Mouse (Mus musculus): ENCODE results near the gene Cd276.

The Cd276 gene

GRCm38 (mm10) chr9:58550928-58551327 is 4.3 kb downstream of the Cd276 start:
- no peak for DNase-seq (ENCODE audit: low spot score in 2 of 2)

- no peak for DNase-seq (ENCODE audit: low spot score in 2 of 2)
Observed at GRCm38 (mm10) chr9:58549694-58550093, 5.5 kb downstream of the Cd276 start.

- DNase-seq (ENCODE audit: low spot score in 2 of 2) = no peak
Observed at GRCm38 (mm10) chr9:58548897-58549296, 6.3 kb downstream of the Cd276 start.

GRCm38 (mm10) chr9:58546630-58547360 is 8.4 kb downstream of the Cd276 start:
- no peak for DNase-seq (ENCODE audit: low spot score in 2 of 2)

GRCm38 (mm10) chr9:58545428-58545827 is 9.8 kb downstream of the Cd276 start:
- no peak for DNase-seq (ENCODE audit: low spot score in 2 of 2)

- DNase-seq (ENCODE audit: low spot score in 2 of 2) = no peak
Observed at GRCm38 (mm10) chr9:58544879-58545324, 10.3 kb downstream of the Cd276 start.

- DNase-seq (ENCODE audit: low spot score in 2 of 2) = peak in 1 of 2 experiments; percentile 65
Observed at GRCm38 (mm10) chr9:58541895-58542338, 13.3 kb downstream of the Cd276 start.

- peak in 1 of 2 experiments; percentile 70 for DNase-seq (ENCODE audit: low spot score in 2 of 2)
Observed at GRCm38 (mm10) chr9:58539886-58540285, 15.4 kb downstream of the Cd276 start.

GRCm38 (mm10) chr9:58537774-58538173 is 17.5 kb downstream of the Cd276 start:
- DNase-seq (ENCODE audit: low spot score in 2 of 2) = peak in 1 of 2 experiments; percentile 45

GRCm38 (mm10) chr9:58535447-58536134 is 19.6 kb downstream of the Cd276 start:
- peak in 1 of 2 experiments; percentile 51 for DNase-seq (ENCODE audit: low spot score in 2 of 2)

GRCm38 (mm10) chr9:58534766-58535165 is 20.5 kb downstream of the Cd276 start:
- peak in 1 of 2 experiments; percentile 63 for DNase-seq (ENCODE audit: low spot score in 2 of 2)

GRCm38 (mm10) chr9:58533322-58533721 is 21.9 kb downstream of the Cd276 start:
- DNase-seq (ENCODE audit: low spot score in 2 of 2) = no peak

- no peak for DNase-seq (ENCODE audit: low spot score in 2 of 2)
Observed at GRCm38 (mm10) chr9:58532236-58532635, 23.0 kb downstream of the Cd276 start.

- DNase-seq (ENCODE audit: low spot score in 2 of 2) = no peak
Observed at GRCm38 (mm10) chr9:58530407-58530806, 24.8 kb downstream of the Cd276 start.

GRCm38 (mm10) chr9:58527841-58528240 is 27.4 kb downstream of the Cd276 start:
- DNase-seq (ENCODE audit: low spot score in 2 of 2) = no peak

GRCm38 (mm10) chr9:58525108-58525507 is 30.1 kb downstream of the Cd276 start:
- DNase-seq (ENCODE audit: low spot score in 2 of 2) = no peak

- DNase-seq (ENCODE audit: low spot score in 2 of 2) = no peak
Observed at GRCm38 (mm10) chr9:58521883-58522423, 33.3 kb downstream of the Cd276 start.

- DNase-seq (ENCODE audit: low spot score in 2 of 2) = no peak
Observed at GRCm38 (mm10) chr9:58520816-58521581, 34.2 kb downstream of the Cd276 start.

- no peak for DNase-seq (ENCODE audit: low spot score in 2 of 2)
Observed at GRCm38 (mm10) chr9:58519953-58520352, 35.3 kb downstream of the Cd276 start.

- DNase-seq (ENCODE audit: low spot score in 2 of 2) = no peak
Observed at GRCm38 (mm10) chr9:58517866-58518750, 37.1 kb downstream of the Cd276 start.

- no peak for DNase-seq (ENCODE audit: low spot score in 2 of 2)
Observed at GRCm38 (mm10) chr9:58516480-58516879, 38.8 kb downstream of the Cd276 start.

All from spleen, postnatal 10 days (tissue).